Mouse (Mus musculus) central nervous system, embryonic 18 days (tissue): Measurements from ENCODE around the gene Nat8f1. TPM values are rescaled to one million over a fixed set of nuclear protein-coding genes. Genes with fewer than 3 reads are reported as not detected.

Experiments used
- polyA plus RNA-seq: library from polyadenylated mRNA; depleted of rRNA; stranded (reverse); fragments of >200 nt; gene quantifications from 2 replicates; pipeline ENCODE4 v1.2.3, GENCODE M21; 2012; rRNA removed

Gene Nat8f1
- 15.6 and 18.2 TPM in 2 replicates for polyA plus RNA-seq

DNA sequence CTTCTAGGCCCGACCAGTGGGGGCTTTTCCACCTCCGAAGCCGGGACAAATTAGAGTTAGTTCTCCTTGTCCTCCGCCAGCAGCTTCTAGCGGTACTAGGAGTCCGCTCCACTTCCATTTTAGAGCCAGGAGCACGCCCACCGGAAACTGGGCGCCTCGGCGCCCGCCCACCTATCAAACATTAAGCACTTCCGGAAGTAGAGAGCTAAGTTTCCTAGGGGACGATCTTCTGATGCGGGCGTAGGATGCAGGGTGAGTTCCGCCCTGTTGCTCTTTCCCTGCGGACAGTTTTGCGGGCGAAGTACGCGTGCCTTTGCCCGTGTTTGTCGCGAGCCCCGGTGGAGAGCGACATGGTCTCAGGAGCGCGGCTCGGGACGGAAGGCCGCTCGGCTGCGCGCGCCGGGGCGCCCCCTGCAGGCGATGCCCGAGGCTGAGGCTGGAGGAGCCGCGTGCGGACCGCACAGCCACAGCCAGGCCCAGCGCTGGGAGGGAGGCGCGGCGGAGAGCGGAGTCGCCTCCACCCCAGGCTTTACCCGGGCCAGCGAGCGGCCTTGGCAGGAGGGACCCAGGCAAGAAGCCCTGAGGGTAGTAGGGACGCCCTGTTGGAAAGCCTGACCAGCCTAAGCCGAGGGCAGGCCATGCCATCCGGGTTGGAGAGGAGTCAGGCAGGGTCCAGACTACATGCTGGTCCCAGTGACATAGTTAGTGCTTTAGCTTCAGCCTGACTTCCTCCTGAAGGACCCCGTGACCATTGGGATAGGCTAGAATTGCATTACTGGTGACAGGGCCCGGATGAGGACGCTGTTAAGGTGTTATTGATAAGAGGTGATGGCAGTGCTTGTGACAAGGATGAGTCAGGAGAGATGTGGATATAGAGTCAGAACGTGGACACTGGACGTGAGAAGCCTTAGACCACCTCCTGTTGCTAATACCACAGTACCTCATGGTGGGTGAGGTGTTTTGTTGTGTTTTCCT is at the start of gene Nat8f1:
Gene Nat8f1, minus strand, starts transcription at position 149 of the 975 bp plus-strand sequence.

DNA sequence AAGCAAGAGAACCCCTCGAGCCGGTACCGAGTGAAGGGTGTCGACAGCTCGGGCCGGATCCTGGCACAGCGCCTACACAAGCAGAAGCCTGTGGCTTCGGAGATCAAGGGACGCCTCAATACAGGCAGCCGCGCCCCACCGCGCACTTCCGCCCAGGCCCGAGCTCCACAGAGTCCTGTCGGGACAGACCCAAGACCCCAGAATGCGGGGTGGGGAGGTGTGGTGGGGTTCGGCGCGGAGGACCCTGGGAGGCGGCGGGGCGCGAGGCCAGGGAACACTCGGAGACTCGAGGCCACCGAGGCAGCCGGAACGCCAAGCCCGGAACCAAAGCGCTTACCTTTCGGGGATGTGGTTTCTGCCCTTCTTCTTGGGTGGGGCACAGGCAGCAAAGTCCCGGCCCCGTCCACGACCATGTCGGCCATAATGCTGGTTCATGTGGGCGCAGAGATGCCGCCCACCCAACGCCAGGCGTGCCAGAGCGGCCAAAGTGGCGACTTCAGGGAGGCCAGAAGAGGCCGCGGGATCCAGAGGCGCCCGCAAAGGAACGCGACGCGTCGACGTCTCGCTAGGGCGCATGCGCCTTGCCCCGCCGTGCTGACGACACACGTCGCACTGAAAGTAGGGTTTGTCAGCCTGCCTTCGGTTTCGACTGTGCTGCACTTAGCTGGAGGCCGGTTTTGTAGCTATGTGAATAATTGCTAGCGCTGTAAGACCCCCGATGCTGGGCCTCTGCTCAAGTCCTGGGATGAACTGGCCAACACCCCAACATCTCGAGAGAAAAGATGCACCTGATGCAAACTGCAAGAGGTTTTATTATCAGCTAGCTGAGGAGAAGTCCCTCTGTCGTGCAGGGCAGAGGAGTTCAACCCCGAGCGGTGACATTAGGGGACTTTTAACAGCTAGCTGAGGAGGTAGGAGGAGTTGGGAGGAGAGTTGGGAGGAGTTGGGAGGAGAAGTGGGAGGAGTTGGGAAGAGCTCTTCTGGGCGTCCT is 45.9 kb upstream of the Nat8f1 start, which contains the start of gene Dusp11:
Gene Dusp11, minus strand, starts transcription at position 567 of the 991 bp plus-strand sequence.

DNA sequence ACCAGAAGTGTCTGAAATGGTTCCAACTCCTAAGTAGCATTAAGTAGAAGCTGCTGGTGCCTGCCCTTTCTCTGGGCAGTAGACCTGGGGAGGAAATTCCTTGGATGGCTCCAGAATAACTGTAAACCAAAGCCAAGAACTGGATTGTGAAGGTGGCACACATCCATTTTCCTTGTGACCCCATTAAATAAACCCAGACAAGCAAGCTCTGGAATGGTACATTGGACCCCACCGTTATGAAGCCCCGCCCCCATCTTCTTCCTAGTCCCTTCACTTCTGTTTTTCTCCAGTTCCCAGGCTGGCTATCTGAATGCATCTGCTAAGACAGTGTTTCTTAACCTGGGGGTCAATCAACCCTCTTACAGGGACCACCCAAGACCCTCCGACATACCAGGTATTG is 3.9 kb downstream of the Nat8f1 start, which contains the start of gene Tprkb:
Gene Tprkb, plus strand, starts transcription at position 279 of the 400 bp plus-strand sequence.

DNA sequence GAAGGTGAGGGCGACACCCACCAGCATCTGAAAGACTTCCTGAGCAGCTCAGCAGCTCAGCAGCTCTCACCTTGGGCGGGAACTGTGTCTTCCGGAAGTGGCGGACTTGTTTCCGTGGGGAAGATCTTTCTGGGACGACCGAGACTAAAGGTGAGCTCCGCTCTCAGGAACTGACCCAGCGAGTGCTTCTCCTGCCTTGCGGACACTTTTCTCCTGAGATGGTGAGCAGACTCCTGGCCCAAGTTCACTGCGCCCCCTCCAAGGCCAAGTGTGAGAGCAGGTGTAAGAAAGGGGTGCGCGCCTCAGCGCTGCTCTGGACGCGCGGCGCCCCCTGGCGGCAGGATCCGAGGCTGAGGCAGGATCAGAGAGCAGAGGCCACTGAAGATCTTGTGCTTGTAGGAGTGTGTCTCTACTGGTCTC is 10.8 kb downstream of the Nat8f1 start, which contains the start of gene Nat8f4:
Gene Nat8f4, minus strand, starts transcription at position 243 of the 420 bp plus-strand sequence.

DNA sequence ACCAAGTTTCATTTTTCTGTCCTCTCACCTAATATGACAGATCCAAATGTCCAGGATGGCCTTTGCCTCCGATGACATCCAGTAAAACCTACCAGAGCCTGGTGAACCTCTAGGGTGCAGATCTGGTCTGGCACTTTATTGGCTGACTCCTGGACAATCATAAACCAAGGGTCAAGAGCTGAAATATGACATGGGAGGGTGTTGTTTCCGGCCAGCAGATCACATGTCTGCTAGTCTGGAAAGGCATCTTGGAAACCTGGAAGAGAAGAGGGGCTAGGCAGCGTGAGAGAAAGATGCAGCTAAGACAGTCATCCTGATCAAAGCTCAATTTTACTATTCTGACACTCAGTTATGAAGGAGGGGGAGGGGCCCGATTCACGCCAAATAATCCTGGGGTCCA is 46.5 kb downstream of the Nat8f1 start, which contains the start of gene Nat8f2:
Gene Nat8f2, minus strand, starts transcription at position 153 of the 400 bp plus-strand sequence.

Other genes with a start within 250 kb of the Nat8f1 start
- gene Nat8f7, start 202.5 kb downstream of the Nat8f1 start, polyA plus RNA-seq, result not detected in 2 replicates
- 0.05 and 0.07 TPM in 2 replicates for gene Nat8f3, start 149.9 kb downstream of the Nat8f1 start, polyA plus RNA-seq
- gene Nat8f6, start 94.7 kb downstream of the Nat8f1 start, polyA plus RNA-seq, result 0.04 and 0.06 TPM in 2 replicates
- 0.16 and 0.24 TPM in 2 replicates for gene Nat8f5, start 94.7 kb downstream of the Nat8f1 start, polyA plus RNA-seq
- 0.13 and 0.18 TPM in 2 replicates for gene Nat8, start 83.6 kb downstream of the Nat8f1 start, polyA plus RNA-seq
- 0.05 and 0.06 TPM in 2 replicates for gene Nat8f2, start 46.5 kb downstream of the Nat8f1 start, polyA plus RNA-seq
- 4.4 TPM in 2 replicates for gene Nat8f4, start 10.8 kb downstream of the Nat8f1 start, polyA plus RNA-seq
- 50.4 and 53.6 TPM in 2 replicates for gene Tprkb, start 3.8 kb downstream of the Nat8f1 start, polyA plus RNA-seq
- 164 and 182 TPM in 2 replicates for gene Dusp11, start 46.0 kb upstream of the Nat8f1 start, polyA plus RNA-seq
- not detected in 2 replicates for gene Figla, start 100.5 kb upstream of the Nat8f1 start, polyA plus RNA-seq
- 187 and 210 TPM in 2 replicates for gene Add2, start 113.0 kb upstream of the Nat8f1 start, polyA plus RNA-seq